Mouse (Mus musculus): ENCODE data around the gene Dppa3.

DNA sequence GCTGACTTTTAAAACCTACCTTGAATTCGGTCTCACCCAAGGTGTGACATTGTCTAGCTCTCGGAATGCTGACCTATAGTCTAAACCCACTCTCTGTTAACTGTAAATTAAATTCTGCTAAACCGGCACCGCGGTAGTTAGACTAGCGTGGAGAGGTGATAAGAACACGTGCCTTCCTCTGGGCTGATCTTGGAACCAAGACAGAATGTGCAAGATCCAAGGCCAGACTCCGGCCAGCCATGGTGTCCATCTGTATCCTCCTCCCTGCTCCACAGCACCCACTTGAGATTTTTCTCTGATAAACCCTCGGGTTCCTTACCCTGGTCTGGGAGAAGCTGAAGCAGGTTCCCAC, 16.9 kb upstream of the Dppa3 start:
- TF ChIP-seq SRF (IDR thresholded peaks at IDR 0.05; ENCODE audit: control insufficient read depth, insufficient read length, low read depth) (no peak), MAX (IDR thresholded peaks at IDR 0.05; ENCODE audit: low read depth) (no peak)
